Mouse (Mus musculus) spleen, postnatal 14 days (tissue): ENCODE results near the gene Nfkbil1.

Experiments used
- DNase-seq, 2 experiments: peaks; one replicate each; pipeline ENCODE4 v3.0.0; 2021 to 2022; ENCODE audit warnings: low spot score in 2 of 2

The Nfkbil1 gene

GRCm38 (mm10) chr17:35178528-35178927, 57.1 kb downstream of the Nfkbil1 start:
- DNase-seq = peak in 1 of 2 experiments; percentile 72

- DNase-seq = no peak
Measured at GRCm38 (mm10) chr17:35175968-35176367, 59.6 kb downstream of the Nfkbil1 start, which contains the start of gene Aif1. Aif1 (minus strand) TSS chr17:35176068.

DNA sequence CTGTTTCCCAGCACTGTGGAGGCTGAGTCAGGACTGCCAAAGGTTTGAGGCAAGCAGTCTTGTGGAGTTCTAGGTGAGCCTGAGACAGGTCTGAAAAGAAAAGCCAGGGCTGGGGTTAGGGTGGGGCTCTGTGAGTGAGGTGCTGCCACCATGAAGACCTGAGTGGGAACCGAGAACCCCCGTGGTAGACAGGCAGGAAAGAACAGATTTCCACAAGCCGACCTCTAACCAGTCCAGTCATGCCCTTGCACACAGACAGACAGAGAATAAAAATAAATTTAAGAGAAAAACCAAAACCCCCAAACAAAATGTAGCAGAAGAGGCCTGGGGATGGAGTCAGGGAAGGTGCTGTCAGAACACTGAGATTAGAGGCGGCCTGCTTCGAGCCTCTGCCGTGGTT, 60.2 kb downstream of the Nfkbil1 start:
- DNase-seq = no peak

DNA sequence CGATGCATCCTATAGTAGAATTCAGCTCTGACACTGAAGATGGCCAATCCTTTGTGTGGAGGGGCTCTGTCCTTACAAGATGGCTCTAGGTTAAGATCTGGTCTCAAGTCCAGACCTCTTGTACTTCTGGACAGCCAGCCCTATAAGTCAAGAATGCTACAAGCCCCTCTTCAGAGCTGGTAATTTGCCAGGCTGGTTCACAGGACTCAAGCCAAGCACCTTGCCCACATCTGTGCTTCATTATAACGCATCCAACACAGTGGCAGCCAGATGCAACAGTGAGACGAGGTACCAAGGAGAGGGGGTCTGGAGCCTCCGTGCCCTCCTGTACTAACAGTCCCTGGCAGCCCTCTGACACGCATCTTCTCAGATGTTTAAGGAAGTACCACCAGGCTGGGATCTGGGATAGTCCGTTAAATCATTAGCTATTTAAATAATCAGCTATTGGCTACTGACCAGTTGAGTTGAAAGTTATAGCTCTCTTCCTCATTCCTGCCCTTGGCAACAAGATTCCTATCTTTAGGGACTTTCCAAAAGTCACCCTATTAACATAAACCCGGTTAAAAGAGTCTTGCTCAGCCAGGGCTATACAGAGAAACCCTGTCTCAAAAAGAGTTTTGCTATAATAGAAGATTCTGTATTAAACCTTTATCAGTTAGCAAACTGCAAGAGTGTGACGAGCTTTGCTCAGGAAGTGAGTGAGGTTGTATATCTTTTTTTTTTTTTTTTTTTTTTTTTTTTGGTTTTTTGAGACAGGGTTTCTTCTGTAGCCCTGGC, 61.2 kb downstream of the Nfkbil1 start:
- no peak for DNase-seq

DNA sequence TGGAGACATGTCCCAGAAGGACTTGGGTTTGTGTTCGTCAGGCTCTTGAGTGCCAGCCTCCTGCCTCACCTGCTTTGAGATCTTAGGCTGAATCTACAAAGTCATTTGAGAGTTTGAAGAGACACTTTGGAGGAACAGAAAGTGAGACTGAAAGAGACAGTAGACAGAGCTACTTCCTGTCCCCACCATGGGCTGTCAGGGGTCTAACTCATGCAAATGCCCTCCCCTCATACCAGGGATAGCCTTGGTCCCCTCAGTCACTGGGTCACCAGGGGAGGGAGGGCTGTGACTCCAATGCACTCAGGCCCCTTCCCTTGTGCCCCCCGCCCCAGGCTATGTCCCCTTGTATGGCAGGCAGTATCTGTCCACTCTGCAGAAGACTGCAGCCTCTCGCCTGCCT, 62.3 kb downstream of the Nfkbil1 start:
- no peak for DNase-seq

GRCm38 (mm10) chr17:35172445-35173234, 63.0 kb downstream of the Nfkbil1 start:
- no peak for DNase-seq
